Mouse (Mus musculus) gastrocnemius, postnatal 10 days (tissue): Measurements from ENCODE around the gene Trim34a. TPM values are rescaled to one million over a fixed set of nuclear protein-coding genes. Genes with fewer than 3 reads are reported as not detected.

Experiments
- total RNA-seq, 2 experiments: library from RNA; stranded (reverse); gene quantifications; 2 replicates each; pipeline ENCODE4 v1.2.3; 2021

Gene Trim34a
- total RNA-seq, 2 experiments from 2014 or later, result 1.6 to 1.9 TPM

Other genes starting within 250 kb of the Trim34a start
- not detected for gene Olfr638, start 245.7 kb upstream of the Trim34a start, total RNA-seq
- gene Olfr639, start 227.2 kb upstream of the Trim34a start, total RNA-seq, result under 1 TPM; 0.02 to 0.05 TPM
- gene Olfr640, start 218.9 kb upstream of the Trim34a start, total RNA-seq, result not detected
- not detected for gene Olfr641, start 209.0 kb upstream of the Trim34a start, total RNA-seq
- not detected for gene Olfr642, start 191.8 kb upstream of the Trim34a start, total RNA-seq
- not detected for gene 4930516K23Rik, start 183.0 kb upstream of the Trim34a start, total RNA-seq
- gene Olfr644, start 172.6 kb upstream of the Trim34a start, total RNA-seq, result not detected
- not detected for gene Olfr645, start 159.0 kb upstream of the Trim34a start, total RNA-seq
- gene Olfr646, start 139.6 kb upstream of the Trim34a start, total RNA-seq, result not detected
- not detected for gene Ubqln5, start 114.6 kb upstream of the Trim34a start, total RNA-seq
- not detected for gene Olfr643, start 107.1 kb upstream of the Trim34a start, total RNA-seq
- gene Ubqln3, start 101.2 kb upstream of the Trim34a start, total RNA-seq, result not detected
- gene Ubqlnl, start 93.9 kb upstream of the Trim34a start, total RNA-seq, result not detected
- gene Olfm5, start 79.6 kb upstream of the Trim34a start, total RNA-seq, result not detected
- gene Olfr648, start 61.1 kb upstream of the Trim34a start, total RNA-seq, result not detected
- not detected for gene Olfr649, start 48.5 kb upstream of the Trim34a start, total RNA-seq
- under 1 TPM; 0.32 to 0.61 TPM for gene Trim6, start 25.7 kb upstream of the Trim34a start, total RNA-seq
- 1 to 10 TPM in 1 of 2 experiments, under 1 TPM in 1; 0.92 to 1.1 TPM for gene Trim5, start 43.6 kb downstream of the Trim34a start, total RNA-seq
- gene Trim12a, start 71.0 kb downstream of the Trim34a start, total RNA-seq, result 1 to 10 TPM; 3.9 to 4.8 TPM
- under 1 TPM in 1 of 2 experiments, not detected in 1; 0.23 TPM for gene Trim34b, start 85.0 kb downstream of the Trim34a start, total RNA-seq
- gene Trim12c, start 108.9 kb downstream of the Trim34a start, total RNA-seq, result 1 to 10 TPM; 2.1 to 2.6 TPM
- gene Trim30b, start 125.4 kb downstream of the Trim34a start, total RNA-seq, result not detected
- gene Trim30c, start 156.4 kb downstream of the Trim34a start, total RNA-seq, result not detected
- 1 to 10 TPM in 1 of 2 experiments, under 1 TPM in 1; 0.82 to 1.3 TPM for gene Trim30a, start 220.7 kb downstream of the Trim34a start, total RNA-seq